Mouse (Mus musculus) embryonic fibroblast, embryonic 13.5 days (primary cell): ENCODE data around the gene Npy.

Experiments
- CTCF ChIP-seq: IDR thresholded peaks from 2 replicates; pipeline ENCODE4 v1.5.1; 2011; ENCODE audit warnings: mild to moderate bottlenecking, control low read depth, low read length, moderate library complexity, borderline replicate concordance; ENCODE audit not compliant: insufficient read depth
- POLR2A ChIP-seq: IDR thresholded peaks from 2 replicates; pipeline ENCODE4 v1.6.1; 2011; ENCODE audit warnings: low read depth, mild to moderate bottlenecking, control low read depth, low read length, moderate library complexity

DNA sequence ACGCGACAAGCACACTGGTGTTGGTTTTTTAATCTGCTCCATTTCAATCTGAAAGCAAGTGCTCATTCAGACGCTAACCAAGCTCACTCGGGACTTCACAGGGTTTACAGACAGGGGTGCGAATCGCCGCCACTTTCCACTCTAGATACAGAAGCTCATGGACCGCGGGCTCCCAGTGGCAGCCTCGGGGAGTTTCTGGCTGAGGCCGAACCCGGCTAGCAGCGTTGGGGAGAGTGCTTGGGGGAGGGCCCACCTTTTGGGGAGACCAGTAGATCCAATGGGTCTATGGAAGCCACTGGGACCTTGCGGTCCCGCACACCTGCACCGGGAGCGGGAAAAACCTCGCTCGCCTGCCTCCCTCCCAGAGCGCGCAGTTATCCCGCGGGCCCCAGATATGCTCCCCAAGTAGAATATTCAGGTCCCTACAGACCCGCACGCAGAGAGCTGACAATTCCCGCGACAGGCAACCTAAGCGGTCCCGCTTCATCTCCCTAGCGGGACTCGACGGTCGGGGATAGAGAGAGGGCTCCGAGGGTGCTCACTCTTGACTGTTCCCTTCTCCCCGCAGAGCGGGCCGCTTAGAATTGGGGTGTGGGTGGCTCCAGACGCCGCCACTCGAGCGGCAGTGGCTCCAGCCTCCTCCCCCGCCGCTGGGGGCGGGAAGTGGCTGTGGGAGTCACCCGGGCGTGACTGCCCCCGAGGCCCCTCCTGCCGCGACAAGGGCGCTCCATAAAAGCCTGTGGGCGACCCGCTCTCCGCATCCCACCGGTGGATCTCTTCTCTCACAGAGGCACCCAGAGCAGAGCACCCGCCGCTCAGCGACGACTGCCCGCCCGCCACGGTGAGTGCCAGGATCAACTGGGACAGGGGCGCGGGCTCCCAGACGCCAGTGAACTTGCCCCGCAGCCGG, at the start of gene Npy:
- TF ChIP-seq CTCF (no peak), POLR2A (no peak)
